Mouse (Mus musculus): Measurements from ENCODE around the gene 4921517D22Rik.

4921517D22Rik gene

GRCm38 (mm10) chr13:59691478-59691877, 2.4 kb downstream of the 4921517D22Rik start:
- in situ Hi-C loops (cut with MboI, MseI), result no loop called here

- in situ Hi-C loops (cut with MboI, MseI), result no loop called here
Measured at GRCm38 (mm10) chr13:59690576-59690975, 3.3 kb downstream of the 4921517D22Rik start.

- in situ Hi-C loops (cut with MboI, MseI), result no loop called here
Measured at GRCm38 (mm10) chr13:59689843-59690242, 4.1 kb downstream of the 4921517D22Rik start.

- in situ Hi-C loops (cut with MboI, MseI), result no loop called here
Measured at GRCm38 (mm10) chr13:59689313-59689712, 4.6 kb downstream of the 4921517D22Rik start.

- in situ Hi-C loops (cut with MboI, MseI), result no loop called here
Measured at GRCm38 (mm10) chr13:59688338-59688770, 5.6 kb downstream of the 4921517D22Rik start.

- in situ Hi-C loops (cut with MboI, MseI), result no loop called here
Measured at GRCm38 (mm10) chr13:59685236-59685635, 8.7 kb downstream of the 4921517D22Rik start.

- in situ Hi-C loops (cut with MboI, MseI), result loop anchor here (5.0 kb wide), 1 partner anchor 40 kb away; no protein-coding TSS in a partner anchor
Measured at GRCm38 (mm10) chr13:59682629-59683028, 11.3 kb downstream of the 4921517D22Rik start.

- in situ Hi-C loops (cut with MboI, MseI), result loop anchor here (5.0 kb wide), 1 partner anchor 42 kb away; no protein-coding TSS in a partner anchor
Measured at GRCm38 (mm10) chr13:59679908-59680307, 14.0 kb downstream of the 4921517D22Rik start.

GRCm38 (mm10) chr13:59679306-59679705, 14.6 kb downstream of the 4921517D22Rik start:
- in situ Hi-C loops (cut with MboI, MseI), result no loop called here

- in situ Hi-C loops (cut with MboI, MseI), result no loop called here
Measured at GRCm38 (mm10) chr13:59676316-59677229, 17.3 kb downstream of the 4921517D22Rik start.

GRCm38 (mm10) chr13:59675151-59676011, 18.5 kb downstream of the 4921517D22Rik start, which contains the start of gene Golm1:
TSS of gene Golm1 (minus strand) at chr13:59675811.
- in situ Hi-C loops (cut with MboI, MseI), result no loop called here

GRCm38 (mm10) chr13:59674761-59675150, 19.2 kb downstream of the 4921517D22Rik start:
- in situ Hi-C loops (cut with MboI, MseI), result no loop called here

- in situ Hi-C loops (cut with MboI, MseI), result no loop called here
Measured at GRCm38 (mm10) chr13:59674215-59674614, 19.7 kb downstream of the 4921517D22Rik start.

- in situ Hi-C loops (cut with MboI, MseI), result no loop called here
Measured at GRCm38 (mm10) chr13:59673597-59673996, 20.3 kb downstream of the 4921517D22Rik start.

GRCm38 (mm10) chr13:59672248-59672647, 21.7 kb downstream of the 4921517D22Rik start:
- in situ Hi-C loops (cut with MboI, MseI), result no loop called here

GRCm38 (mm10) chr13:59671521-59671920, 22.4 kb downstream of the 4921517D22Rik start:
- in situ Hi-C loops (cut with MboI, MseI), result no loop called here

GRCm38 (mm10) chr13:59669946-59670345, 24.0 kb downstream of the 4921517D22Rik start:
- in situ Hi-C loops (cut with MboI, MseI), result no loop called here

- in situ Hi-C loops (cut with MboI, MseI), result no loop called here
Measured at GRCm38 (mm10) chr13:59668501-59669093, 25.3 kb downstream of the 4921517D22Rik start.

GRCm38 (mm10) chr13:59667763-59668162, 26.1 kb downstream of the 4921517D22Rik start:
- in situ Hi-C loops (cut with MboI, MseI), result no loop called here

- in situ Hi-C loops (cut with MboI, MseI), result no loop called here
Measured at GRCm38 (mm10) chr13:59663939-59664712, 29.8 kb downstream of the 4921517D22Rik start.

- in situ Hi-C loops (cut with MboI, MseI), result no loop called here
Measured at GRCm38 (mm10) chr13:59661966-59662365, 31.9 kb downstream of the 4921517D22Rik start.

Measured in regulatory T cell (primary cell).